Mouse (Mus musculus) adrenal gland, postnatal 10 days (tissue): ENCODE measurements at regions not wholly inside any gene's neighbourhood (a gene's known extent, or its start where the extent isn't known, plus 50 kb on each side); places are given as distances from the start of the nearest gene placed in this dataset.

Source experiments
- DNase-seq: peaks from one replicate; pipeline ENCODE4 v3.0.0; 2021; ENCODE audit warnings: mixed read lengths

- no peak for DNase-seq
Observed at GRCm38 (mm10) chr15:64618471-64618870, 199.0 kb upstream of the Gm21798 start.

GRCm38 (mm10) chr15:64621876-64622275, 195.6 kb upstream of the Gm21798 start:
- DNase-seq, result no peak

- DNase-seq, result peak; percentile 14
Observed at GRCm38 (mm10) chr15:64622591-64622990, 194.9 kb upstream of the Gm21798 start.

GRCm38 (mm10) chr15:64626359-64626758, 191.1 kb upstream of the Gm21798 start:
- DNase-seq, result peak; percentile 3

GRCm38 (mm10) chr15:64627258-64627657, 190.2 kb upstream of the Gm21798 start:
- DNase-seq, result peak; percentile 80
